Mouse (Mus musculus) lung, embryonic 14.5 days (tissue): ENCODE results near the gene Gigyf2. TPM values are rescaled to one million over a fixed set of nuclear protein-coding genes. Genes with fewer than 3 reads are reported as not detected.

Source experiments
- ATAC-seq: fragments of 200-750 bp; cut with Nextera tagmentation; 2 replicates; pipeline ENCODE4 v1.8.0; 2017; ENCODE audit warnings: mild to moderate bottlenecking, moderate TSS enrichment, moderate library complexity; ENCODE audit not compliant: insufficient read depth
- DNase-seq: peaks from one replicate; pipeline ENCODE4 v3.0.0-alpha.2; 2015
- H3K27ac ChIP-seq: fragments of 300-500 bp; sonication (generic); 2 replicates; pipeline ENCODE4 v1.5.1; 2014; ENCODE audit warnings: low read depth, mild to moderate bottlenecking, moderate library complexity
- H3K27me3 ChIP-seq: fragments of 300-500 bp; sonication (generic); 2 replicates; pipeline ENCODE4 v1.6.1; 2014; ENCODE audit warnings: low read length, control low read depth; ENCODE audit not compliant: insufficient read depth
- H3K36me3 ChIP-seq: fragments of 300-500 bp; sonication (generic); 2 replicates; pipeline ENCODE4 v1.6.1; 2014; ENCODE audit warnings: control low read depth; ENCODE audit not compliant: insufficient read depth
- H3K4me1 ChIP-seq: fragments of 300-500 bp; sonication (generic); 2 replicates; pipeline ENCODE4 v1.6.1; 2014; ENCODE audit warnings: antibody characterized with exemption, control low read depth; ENCODE audit not compliant: insufficient read depth
- H3K4me2 ChIP-seq: fragments of 300-500 bp; sonication (generic); 2 replicates; pipeline ENCODE4 v1.6.1; 2014; ENCODE audit warnings: mild to moderate bottlenecking
- H3K4me3 ChIP-seq: fragments of 300-500 bp; sonication (generic); 2 replicates; pipeline ENCODE4 v1.5.1; 2014; ENCODE audit warnings: low read depth, low read length
- H3K9ac ChIP-seq: fragments of 300-500 bp; sonication (generic); 2 replicates; pipeline ENCODE4 v1.6.1; 2014
- H3K9me3 ChIP-seq: fragments of 300-500 bp; sonication (generic); 2 replicates; pipeline ENCODE4 v1.6.1; 2016; ENCODE audit warnings: low read depth, low read length, control low read depth
- CTCF ChIP-seq: IDR thresholded peaks from 2 replicates; pipeline ENCODE4 v1.5.1; 2016; ENCODE audit warnings: antibody characterized with exemption, low read depth
- WGBS: fragments of 180-500 bp; shearing (Covaris S2); extraction: QIAGEN DNeasy Blood & Tissue Kit; methylation state at CpG from one replicate; pipeline ENCODE4 v1.1.7; 2014; 5-methylcytosine and 5-hydroxymethylcytosine counted together
- polyA plus RNA-seq: library from polyadenylated mRNA; unstranded; fragments of >200 nt; fragmentation: Nextera tagmentation; extraction: Ambion mirVana; gene quantifications from 2 replicates; pipeline ENCODE4 v1.2.1, GENCODE M21; 2014

Gene Gigyf2
- polyA plus RNA-seq = 46.7 and 49.6 TPM in 2 replicates

GRCm38 (mm10) chr1:87326742-87327163, at the start of gene Gigyf2:
Gigyf2 (plus strand) TSS chr1:87326998.
- peak; percentile 98 for ATAC-seq
- DNase-seq = peak; percentile 96
- Histone ChIP-seq H3K27me3 (no peaks in the 10 kb centered on the region), H3K4me3 (peak within 1 kb of the TSS; percentile 97), H3K4me2 (peak within 1 kb of the TSS; percentile 64), H3K4me1 (no peaks in the 10 kb centered on the region), H3K9ac (peak within 1 kb of the TSS; percentile 95), H3K36me3 (peaks cover 5% of the 10 kb centered on the region; the same call in 1 of the 2 replicates), H3K9me3 (no peaks in the 10 kb centered on the region), H3K27ac (peak within 1 kb of the TSS; percentile 92)
- no peak for TF ChIP-seq CTCF
- under 1% methylated on average over 36 of the region's 36 CpGs for WGBS

GRCm38 (mm10) chr1:87280281-87280680, 46.5 kb upstream of the Gigyf2 start:
- no peak overlapping the region for H3K27ac ChIP-seq
- no peaks in the 10 kb centered on the region for H3K27me3 ChIP-seq
- H3K36me3 ChIP-seq = no peaks in the 10 kb centered on the region
- no peaks in the 10 kb centered on the region for H3K4me1 ChIP-seq
- no peak overlapping the region for H3K4me3 ChIP-seq
- no peaks in the 10 kb centered on the region for H3K9me3 ChIP-seq
- ATAC-seq (no peak), DNase-seq (no peak)
- TF ChIP-seq CTCF = no peak
- no peak overlapping the region for H3K4me2 ChIP-seq
- H3K9ac ChIP-seq = no peak overlapping the region
- 69% methylated on average over 5 of the region's 5 CpGs for WGBS

- ATAC-seq = no peak
- Histone ChIP-seq H3K4me1 (no peaks in the 10 kb centered on the region), H3K9me3 (no peaks in the 10 kb centered on the region), H3K4me2 (peak overlapping the region; percentile 31; the same call in 1 of the 2 replicates), H3K36me3 (no peaks in the 10 kb centered on the region), H3K27me3 (no peaks in the 10 kb centered on the region), H3K4me3 (no peak overlapping the region), H3K27ac (no peak overlapping the region), H3K9ac (no peak overlapping the region)
- no peak for DNase-seq
- WGBS = 29% methylated on average over 20 of the region's 20 CpGs
- no peak for TF ChIP-seq CTCF
Observed at GRCm38 (mm10) chr1:87281599-87282412, 45.0 kb upstream of the Gigyf2 start.

- ATAC-seq = no peak
- 71% methylated on average over 6 of the region's 6 CpGs for WGBS
- H3K4me3 ChIP-seq = no peak overlapping the region
- H3K9ac ChIP-seq = no peak overlapping the region
- H3K36me3 ChIP-seq = no peaks in the 10 kb centered on the region
- H3K27me3 ChIP-seq = no peaks in the 10 kb centered on the region
- H3K27ac ChIP-seq = no peak overlapping the region
- TF ChIP-seq CTCF = no peak
- H3K9me3 ChIP-seq = no peaks in the 10 kb centered on the region
- H3K4me2 ChIP-seq = no peak overlapping the region
- H3K4me1 ChIP-seq = no peaks in the 10 kb centered on the region
- no peak for DNase-seq
Observed at GRCm38 (mm10) chr1:87282413-87282788, 44.4 kb upstream of the Gigyf2 start.

- Histone ChIP-seq H3K4me3 (no peak overlapping the region), H3K27me3 (no peaks in the 10 kb centered on the region), H3K4me1 (no peaks in the 10 kb centered on the region), H3K9me3 (no peaks in the 10 kb centered on the region), H3K4me2 (no peak overlapping the region), H3K9ac (no peak overlapping the region), H3K36me3 (no peaks in the 10 kb centered on the region), H3K27ac (no peak overlapping the region)
- TF ChIP-seq CTCF = no peak
- DNase-seq (no peak), ATAC-seq (no peak)
- 71% methylated on average over 10 of the region's 10 CpGs for WGBS
Observed at GRCm38 (mm10) chr1:87283410-87283960, 43.3 kb upstream of the Gigyf2 start.

GRCm38 (mm10) chr1:87287105-87287504, 39.7 kb upstream of the Gigyf2 start:
- Histone ChIP-seq H3K9ac (no peak overlapping the region), H3K27ac (no peak overlapping the region), H3K36me3 (no peaks in the 10 kb centered on the region), H3K4me3 (no peak overlapping the region), H3K27me3 (no peaks in the 10 kb centered on the region), H3K4me2 (no peak overlapping the region), H3K9me3 (no peaks in the 10 kb centered on the region), H3K4me1 (no peaks in the 10 kb centered on the region)
- TF ChIP-seq CTCF = no peak
- DNase-seq (no peak), ATAC-seq (no peak)
- WGBS = 80% methylated on average over 2 of the region's 2 CpGs

GRCm38 (mm10) chr1:87291416-87291815, 35.4 kb upstream of the Gigyf2 start:
- Histone ChIP-seq H3K27ac (no peak overlapping the region), H3K4me1 (no peaks in the 10 kb centered on the region), H3K36me3 (no peaks in the 10 kb centered on the region), H3K9ac (no peak overlapping the region), H3K4me3 (no peak overlapping the region), H3K9me3 (no peaks in the 10 kb centered on the region), H3K27me3 (no peaks in the 10 kb centered on the region), H3K4me2 (no peak overlapping the region)
- no peak for ATAC-seq
- no peak for DNase-seq
- no peak for TF ChIP-seq CTCF
- WGBS = 67% methylated on average over 8 of the region's 8 CpGs
